Mouse (Mus musculus) left cerebral cortex, postnatal 25 days (tissue): ENCODE measurements around the gene Cd4. TPM values are rescaled to one million over a fixed set of nuclear protein-coding genes. Genes with fewer than 3 reads are reported as not detected.
"Not testable (repeated sequence)": the region's sequence is repeated elsewhere in the genome, so short reads cannot be mapped to it uniquely, and the experiment has no call there.

Source experiments
- DNase-seq, 2 experiments: peaks; one replicate each; pipeline ENCODE4 v3.0.0; 2022; ENCODE audit warnings: low spot score in 2 of 2, mixed read lengths in 1 of 2
- intact Hi-C: fragments of 180-260 bp; cut with DNase I; formaldehyde crosslinking; loops from one replicate; pipeline ENCODE4 v1.15.1; 2025
- total RNA-seq, 2 experiments: library from RNA; stranded (reverse); gene quantifications; 2 replicates each; pipeline ENCODE4 v1.2.3; 2021

Cd4 gene
- total RNA-seq, 2 experiments from 2014 or later, result 2.8 to 8.7 TPM

DNA sequence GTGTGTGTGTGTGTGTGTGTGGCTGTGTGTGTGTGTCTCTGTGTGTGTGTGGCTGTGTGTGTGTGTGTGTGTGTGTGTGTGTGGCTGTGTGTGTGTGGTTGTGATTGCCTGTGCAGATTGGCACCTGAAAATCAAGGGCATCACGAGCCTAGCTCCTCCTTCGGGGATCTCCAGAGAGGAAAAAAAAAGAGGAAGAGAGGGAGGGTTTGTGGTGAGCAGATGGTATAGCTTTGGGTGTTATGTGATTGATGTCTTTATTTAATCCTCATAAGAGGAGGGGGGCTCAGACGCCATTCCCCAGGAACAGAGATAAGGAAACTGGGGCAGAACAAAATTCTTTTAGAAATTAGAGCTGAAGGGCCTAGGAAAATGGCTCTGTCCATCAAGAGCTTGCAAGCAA, 10.3 kb upstream of the Cd4 start:
- DNase-seq, result no peak
- intact Hi-C loops, result no loop called here

- DNase-seq, intact Hi-C loops: not testable (repeated sequence)
Measured at GRCm38 (mm10) chr6:124894113-124894512, 6.1 kb upstream of the Cd4 start.

GRCm38 (mm10) chr6:124890997-124891396, 3.0 kb upstream of the Cd4 start:
- no peak for DNase-seq
- intact Hi-C loops, result no loop called here

GRCm38 (mm10) chr6:124888555-124889125, 619 bp upstream of the Cd4 start:
- intact Hi-C loops, result no loop called here
- DNase-seq, result no peak

DNA sequence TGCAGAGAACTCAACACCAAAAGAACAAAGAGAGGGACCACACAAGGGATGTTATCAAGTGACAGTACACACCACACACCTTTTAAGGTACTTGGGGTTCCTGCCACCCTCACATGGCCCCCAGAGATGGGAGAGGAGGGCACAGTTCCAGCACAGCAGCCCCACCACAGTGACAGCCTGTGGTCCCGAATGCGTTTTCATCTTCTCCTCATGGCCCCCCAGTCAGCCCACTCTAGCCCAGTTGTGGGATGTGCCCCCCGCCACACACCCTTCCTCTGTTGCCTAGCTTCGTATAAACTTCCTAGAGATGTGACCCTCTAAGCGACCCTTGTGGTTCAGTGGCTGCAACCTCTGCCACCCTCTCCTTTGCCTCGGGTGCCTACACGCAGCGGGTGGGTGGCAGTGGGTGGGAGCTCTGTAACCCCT, 2.1 kb downstream of the Cd4 start:
- intact Hi-C loops, result no loop called here
- DNase-seq, result no peak

DNA sequence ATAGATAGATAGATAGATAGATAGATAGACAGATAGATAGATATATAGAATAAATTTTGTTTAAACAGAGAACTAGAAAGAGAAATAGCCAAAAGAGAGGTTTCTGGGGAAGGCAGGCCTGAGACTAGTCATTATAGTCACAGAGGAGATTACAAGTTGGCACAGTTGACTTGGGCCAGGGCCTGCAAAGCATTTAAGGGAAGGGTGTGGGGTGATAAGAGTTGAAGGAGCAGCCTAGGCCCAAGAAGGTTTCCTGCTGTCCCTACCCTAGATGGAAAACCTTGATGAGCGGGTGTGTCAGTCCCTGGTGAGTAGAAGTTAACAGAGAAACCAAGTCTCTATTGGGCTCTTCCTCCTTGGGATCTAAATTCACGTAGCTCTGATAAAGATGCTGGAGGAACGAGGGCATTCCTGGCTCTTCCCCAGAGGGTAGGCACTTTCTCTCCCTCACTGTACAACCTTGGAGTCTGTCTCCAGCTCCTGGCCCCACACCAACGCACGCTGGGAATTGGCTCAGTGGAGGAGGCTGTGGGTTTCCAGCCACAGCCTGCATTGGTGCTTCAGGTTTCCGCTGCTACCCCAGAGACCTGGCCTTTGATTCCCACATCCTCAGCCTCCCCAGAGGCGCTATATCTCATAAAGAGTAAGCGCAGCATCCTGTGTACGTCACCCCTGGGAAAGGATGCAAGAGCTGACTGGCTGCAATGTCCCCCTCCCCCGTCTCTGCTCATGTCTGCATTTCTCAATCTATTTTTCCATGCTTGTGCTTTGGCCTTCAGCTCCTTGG, 3.1 kb downstream of the Cd4 start:
- intact Hi-C loops, result no loop called here
- DNase-seq, result no peak

DNA sequence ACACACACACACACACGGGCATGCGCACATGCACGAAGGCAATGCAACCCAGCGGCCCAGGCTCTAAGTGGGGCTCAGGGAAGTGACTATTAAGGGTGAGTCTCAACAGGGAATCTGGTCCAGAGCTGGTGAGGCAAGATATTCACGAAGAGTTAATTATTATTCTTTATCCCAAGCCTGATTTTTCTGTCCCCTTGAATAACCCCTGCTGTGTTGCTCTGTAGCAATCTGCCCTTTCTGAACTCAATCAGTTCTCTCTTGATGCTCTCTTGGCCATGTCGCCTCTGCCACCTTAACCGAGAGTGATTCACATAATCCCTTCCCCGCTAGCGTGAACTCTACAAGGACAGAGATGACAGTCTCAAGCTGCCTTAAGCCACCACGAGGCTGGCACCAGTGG, 4.7 kb downstream of the Cd4 start:
- no peak for DNase-seq
- intact Hi-C loops, result no loop called here

- intact Hi-C loops, result no loop called here
Measured at GRCm38 (mm10) chr6:124881821-124882220, 6.2 kb downstream of the Cd4 start.

DNA sequence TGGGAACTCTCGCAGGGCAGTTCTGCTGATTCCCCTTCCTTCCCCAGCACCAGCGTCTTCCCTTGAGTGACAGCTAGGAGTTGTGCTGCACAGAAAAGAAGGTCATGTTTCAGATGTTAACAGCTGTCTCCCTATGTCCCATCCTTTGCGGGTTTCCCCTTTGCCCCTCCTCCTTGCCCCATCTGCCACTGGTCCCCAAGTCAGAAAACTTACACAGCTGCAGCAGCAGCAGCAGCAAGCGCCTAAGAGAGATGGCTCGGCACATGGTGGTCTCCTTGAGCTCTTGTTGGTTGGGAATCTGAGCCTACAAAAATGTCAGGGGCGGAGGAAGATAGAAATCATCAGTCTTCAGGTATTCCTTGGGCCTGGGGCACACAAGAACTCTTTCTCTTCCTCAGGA, 8.6 kb downstream of the Cd4 start:
- intact Hi-C loops, result no loop called here
- DNase-seq, result no peak

More at GRCm38 (mm10) chr6:124881821-124882220, 6.2 kb downstream of the Cd4 start:
- no peak for DNase-seq

DNA sequence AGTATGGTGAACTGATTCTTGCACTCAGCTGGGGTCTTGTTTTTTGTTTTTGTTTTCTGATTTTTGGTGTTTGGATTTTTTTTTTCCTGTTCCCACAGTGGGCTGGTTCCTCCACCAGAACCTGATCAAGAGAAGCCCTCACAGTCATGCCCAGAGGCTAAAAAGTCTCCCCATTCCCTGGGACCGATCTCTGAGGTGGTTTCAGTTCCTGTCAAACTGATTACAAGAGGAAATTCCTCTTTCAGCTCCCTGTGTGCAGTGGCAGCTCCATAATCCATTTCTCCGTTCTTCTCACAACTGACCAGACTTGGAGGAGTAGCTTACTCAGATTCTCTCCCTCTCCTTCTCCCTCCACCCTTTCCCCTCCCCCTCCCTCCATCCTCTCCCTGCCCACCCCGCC, 13.7 kb downstream of the Cd4 start:
- DNase-seq, result no peak
- intact Hi-C loops, result no loop called here

DNA sequence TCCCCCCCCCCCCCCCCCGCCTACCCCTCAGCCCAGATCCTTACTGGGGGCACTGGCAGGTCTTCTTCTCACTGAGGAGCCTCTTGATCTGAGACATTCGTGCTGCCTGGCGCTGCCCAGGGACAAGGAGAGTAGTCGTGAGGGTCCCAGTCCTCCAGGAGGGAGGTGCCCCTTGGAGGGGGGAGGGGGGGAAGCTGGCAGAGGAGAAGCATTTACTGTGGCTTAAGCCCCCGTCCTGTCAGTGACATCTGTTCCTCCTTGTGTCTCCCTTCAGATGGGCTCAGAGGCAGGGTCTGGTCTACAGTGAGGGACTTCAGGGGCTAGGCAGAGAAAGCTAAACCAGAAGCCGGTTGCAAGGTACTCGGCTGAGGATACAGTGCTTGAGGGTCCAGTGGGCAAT, 21.5 kb downstream of the Cd4 start:
- intact Hi-C loops, result no loop called here
- no peak for DNase-seq

DNA sequence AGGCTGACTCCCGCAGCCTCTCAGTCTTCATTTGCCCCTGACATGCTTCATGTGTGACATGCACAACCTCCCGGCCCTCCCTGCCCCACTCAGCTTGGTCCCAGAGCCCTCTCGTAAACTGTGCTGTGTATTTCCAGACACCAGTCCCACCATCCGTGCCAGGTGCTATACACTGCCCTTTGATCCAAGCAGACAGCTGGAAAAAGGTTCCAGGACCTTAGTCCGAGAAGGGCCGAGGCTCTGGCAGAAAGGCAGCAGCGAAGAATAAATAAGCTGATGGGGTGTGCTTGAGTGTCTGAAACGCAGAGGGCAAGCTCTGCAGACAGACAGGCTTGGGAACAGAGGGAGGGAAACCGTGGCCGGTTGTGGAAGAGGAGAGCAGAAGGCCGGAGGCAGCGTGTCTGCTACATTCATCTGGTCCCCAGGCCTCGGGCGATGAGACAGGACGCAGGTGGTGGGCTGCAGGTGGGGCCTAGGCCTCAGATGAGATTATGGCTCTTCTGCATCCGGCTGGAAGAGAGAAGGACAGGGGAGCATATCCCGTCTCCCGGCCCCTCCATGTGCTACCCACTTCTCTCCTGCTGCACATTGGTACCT, 22.2 kb downstream of the Cd4 start:
- intact Hi-C loops, result no loop called here
- DNase-seq, result no peak

GRCm38 (mm10) chr6:124863658-124864298, 24.2 kb downstream of the Cd4 start, which contains the start of gene Gpr162:
Gene Gpr162, minus strand, starts transcription at chr6:124863983.
- intact Hi-C loops, result loop anchor here (1.0 kb wide), 1 partner anchor 41 kb away; no protein-coding TSS in a partner anchor
- DNase-seq, result peak; percentile 65 to 84

DNA sequence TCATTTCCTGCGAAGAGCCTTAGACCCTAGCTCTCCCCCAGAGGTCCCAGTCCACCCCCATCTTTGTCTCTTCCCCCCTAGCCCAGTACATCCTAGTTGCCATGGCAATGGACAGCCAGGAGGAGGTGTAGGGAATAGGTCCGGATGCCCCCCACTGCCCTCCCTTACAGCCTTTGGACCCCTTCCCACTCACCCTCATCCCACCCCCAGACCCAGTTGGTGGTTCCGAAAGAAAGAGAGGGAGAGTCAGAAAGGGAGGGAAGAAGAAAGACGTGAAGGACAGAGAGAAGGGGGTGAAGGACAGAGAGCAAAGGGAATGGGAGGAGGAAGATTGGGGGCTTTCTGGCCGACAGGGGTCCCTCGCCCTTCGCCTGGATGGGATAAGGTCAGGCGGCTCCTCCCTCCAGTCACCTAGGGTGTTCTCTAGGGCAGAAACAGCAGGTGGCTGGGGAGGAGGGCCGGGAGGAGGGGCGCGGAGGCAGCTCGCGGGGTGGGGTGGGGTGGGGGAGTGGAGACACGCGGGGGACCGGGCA, 24.8 kb downstream of the Cd4 start:
- peak; percentile 20 to 37 for DNase-seq
- intact Hi-C loops, result loop anchor here (1.0 kb wide), 1 partner anchor 41 kb away; no protein-coding TSS in a partner anchor

DNA sequence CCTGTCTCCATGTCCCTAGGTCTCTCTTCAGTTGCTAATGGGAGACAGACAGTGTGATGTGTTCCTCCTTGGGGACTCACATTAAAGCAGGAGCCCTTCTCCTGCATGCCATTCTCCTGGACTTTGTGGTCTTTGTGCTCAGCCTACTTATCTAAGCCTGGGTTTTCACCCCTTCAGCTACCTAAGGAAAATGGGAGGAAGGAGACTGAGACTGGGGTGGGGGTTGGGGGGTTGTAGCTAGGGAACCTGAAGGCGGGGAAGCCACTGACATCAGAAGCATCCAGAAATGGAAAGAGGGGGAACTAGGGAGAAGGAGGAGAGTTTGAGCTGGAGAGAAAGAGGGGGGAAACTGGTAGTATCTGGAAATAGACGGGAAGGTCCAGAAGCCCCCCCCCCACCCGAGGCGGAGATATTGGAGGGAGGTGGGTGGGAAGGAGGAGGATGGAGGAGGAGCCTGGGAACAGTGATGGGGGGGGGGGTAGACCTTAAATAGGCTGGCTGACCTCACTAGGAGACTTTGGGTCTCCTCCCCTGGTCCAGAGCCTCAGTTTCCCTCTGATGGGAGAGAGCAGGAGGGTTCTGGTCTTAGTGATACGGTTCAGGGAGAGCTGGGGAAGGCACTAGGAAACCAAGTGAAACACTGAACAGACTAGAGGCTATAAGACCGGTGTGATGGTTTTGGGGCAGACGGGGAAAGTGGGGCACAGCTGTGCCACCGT, 25.5 kb downstream of the Cd4 start:
- intact Hi-C loops, result loop anchor here (1.0 kb wide), 2 partner anchors 42 to 69 kb away; partner anchors contain the start of gene Mlf2
- DNase-seq, result peak; percentile 35 to 74

DNA sequence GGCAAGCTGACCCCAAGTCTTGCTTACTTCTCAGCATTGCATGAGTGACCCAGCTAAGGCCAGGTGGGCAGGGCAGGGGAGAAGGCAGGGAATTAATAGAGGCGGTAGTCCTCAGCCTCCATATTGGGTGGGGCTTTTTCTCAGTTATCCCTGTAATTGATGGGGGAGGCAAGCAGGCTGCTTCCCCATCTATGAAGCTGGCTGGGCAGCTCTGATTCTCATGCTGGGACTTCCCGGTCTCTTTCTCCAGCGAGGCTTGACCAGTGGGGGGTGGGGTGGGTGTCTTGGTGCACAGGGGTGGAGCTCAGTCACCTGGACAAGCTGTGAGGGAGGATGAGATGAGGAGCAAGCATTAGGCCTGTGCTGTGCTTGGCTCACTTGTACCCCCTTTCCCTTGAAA, 26.2 kb downstream of the Cd4 start:
- DNase-seq, result no peak

GRCm38 (mm10) chr6:124861266-124861665, 26.8 kb downstream of the Cd4 start:
- DNase-seq, result peak; percentile 31 to 40
- intact Hi-C loops, result no loop called here

More for the DNA sequence above, 26.2 kb downstream of the Cd4 start:
- intact Hi-C loops, result loop anchor here (1.0 kb wide), 1 partner anchor 69 kb away; the partner anchor contains the start of gene Mlf2

- intact Hi-C loops, result loop anchor here (1.0 kb wide), 1 partner anchor 57 kb away; no protein-coding TSS in a partner anchor
- DNase-seq, result peak in 1 of 2 experiments; percentile 23
Measured at GRCm38 (mm10) chr6:124860511-124860910, 27.5 kb downstream of the Cd4 start.

DNA sequence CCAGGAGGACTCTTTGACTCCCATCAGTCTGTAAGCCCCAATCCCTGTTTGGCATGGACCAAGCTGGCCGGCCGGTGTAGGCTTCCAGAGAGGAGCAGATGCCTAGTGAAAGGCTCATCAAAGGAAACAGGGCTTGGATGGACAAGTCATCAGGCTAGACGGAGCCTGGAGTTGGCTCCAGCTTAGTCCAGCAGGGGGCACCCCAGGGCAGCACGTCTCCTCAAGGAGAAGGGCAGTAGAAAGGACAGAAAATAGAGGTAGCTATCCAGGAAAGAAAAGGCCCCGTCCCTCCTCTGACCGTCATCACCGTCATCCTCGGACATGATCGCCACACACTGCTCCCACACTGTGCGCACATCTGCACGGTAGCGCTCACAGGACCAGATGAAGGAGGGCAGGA, 28.3 kb downstream of the Cd4 start:
- intact Hi-C loops, result loop anchor here (1.0 to 5.0 kb wide), 2 partner anchors 58 to 223 kb away; no protein-coding TSS in a partner anchor
- peak; percentile 88 to 91 for DNase-seq
